Mouse (Mus musculus): ENCODE measurements around the gene Epha8.

The Epha8 gene

GRCm38 (mm10) chr4:136956751-136957446 lies at the start of gene Epha8:
Gene Epha8, minus strand, starts transcription at chr4:136956816.
- no peak for DNase-seq (ENCODE audit: low spot score)

DNA sequence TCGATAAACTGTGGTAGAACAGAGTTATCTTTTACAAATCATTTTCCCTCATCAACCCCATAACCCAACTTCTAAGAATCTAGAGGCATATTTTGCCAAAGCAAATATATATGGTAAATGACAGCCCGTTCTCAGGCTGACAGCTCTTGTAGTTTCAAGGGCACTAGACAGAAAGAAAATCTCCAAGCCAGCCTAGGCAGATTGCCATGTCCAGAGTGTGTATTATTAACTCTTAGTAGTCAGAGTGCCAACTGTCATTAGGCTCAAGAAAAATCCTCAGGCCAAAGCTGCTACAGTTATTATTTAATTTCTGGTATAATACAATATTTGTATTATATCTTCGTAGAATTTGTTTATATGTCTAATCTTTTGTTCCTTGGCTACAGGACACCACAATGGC lies 45.2 kb upstream of the Epha8 start:
- no peak for DNase-seq (ENCODE audit: low spot score)

DNA sequence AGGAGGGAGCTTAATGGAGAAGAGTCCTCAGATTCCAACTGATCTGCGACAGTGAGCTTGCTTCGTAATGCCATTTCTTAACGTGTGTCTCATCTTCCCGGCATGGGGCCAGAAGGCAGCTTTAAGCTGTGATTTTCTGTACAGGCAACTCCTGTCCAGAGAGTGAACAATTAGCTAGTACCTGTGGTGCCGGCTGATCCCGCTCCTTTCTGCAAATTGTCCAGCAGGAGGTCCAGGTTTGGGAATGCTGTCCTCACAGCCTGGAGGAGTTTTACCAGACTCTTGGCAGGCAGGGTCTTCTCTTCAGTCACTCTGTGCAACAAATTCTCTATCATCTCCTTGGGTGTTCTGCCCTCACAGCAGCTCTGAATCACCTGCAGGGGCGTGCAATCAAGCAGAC lies 44.4 kb upstream of the Epha8 start:
- DNase-seq (ENCODE audit: low spot score), result no peak

DNA sequence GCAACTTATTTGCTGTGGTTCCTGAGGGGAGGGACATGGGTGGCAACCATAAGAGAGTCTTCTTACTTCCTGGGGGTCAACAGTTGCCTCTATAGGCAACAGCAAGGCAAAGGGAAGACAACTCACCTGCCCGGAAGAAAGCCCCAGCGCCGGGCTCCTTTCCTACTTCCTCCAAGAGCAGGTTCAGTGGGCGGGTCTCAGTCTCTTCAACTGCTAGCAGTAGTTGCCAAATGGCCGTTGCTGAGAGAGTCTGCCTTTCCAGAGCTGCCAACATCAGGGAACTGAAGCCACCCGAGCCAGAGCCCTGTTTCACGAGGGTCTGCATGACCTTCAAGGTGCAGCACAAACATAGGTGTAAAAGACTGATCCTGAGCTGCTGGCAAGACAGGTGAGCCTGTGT lies 41.8 kb upstream of the Epha8 start:
- no peak for DNase-seq (ENCODE audit: low spot score)

- DNase-seq (ENCODE audit: low spot score), result no peak
Measured at GRCm38 (mm10) chr4:136997723-136998345, 41.2 kb upstream of the Epha8 start.

DNA sequence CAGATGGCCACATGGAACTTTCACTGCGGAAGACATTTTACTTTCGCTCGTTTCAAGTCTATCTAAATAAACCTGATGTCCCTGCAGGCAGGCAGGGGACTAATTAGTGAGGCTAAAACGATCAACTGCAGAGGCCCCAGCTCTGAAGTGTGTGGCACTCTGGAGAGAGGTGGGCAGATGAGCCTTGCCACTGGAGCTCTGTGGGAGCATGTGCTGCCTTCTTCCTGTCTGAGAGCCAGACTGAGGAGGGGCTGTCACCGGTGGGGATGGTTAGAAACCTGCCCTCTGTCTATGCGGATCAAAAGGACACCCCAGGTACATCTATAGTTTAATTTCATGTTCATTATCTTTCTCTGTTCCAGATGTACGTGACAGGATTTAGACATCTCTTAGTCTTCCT lies 40.3 kb upstream of the Epha8 start:
- DNase-seq (ENCODE audit: low spot score), result no peak

DNA sequence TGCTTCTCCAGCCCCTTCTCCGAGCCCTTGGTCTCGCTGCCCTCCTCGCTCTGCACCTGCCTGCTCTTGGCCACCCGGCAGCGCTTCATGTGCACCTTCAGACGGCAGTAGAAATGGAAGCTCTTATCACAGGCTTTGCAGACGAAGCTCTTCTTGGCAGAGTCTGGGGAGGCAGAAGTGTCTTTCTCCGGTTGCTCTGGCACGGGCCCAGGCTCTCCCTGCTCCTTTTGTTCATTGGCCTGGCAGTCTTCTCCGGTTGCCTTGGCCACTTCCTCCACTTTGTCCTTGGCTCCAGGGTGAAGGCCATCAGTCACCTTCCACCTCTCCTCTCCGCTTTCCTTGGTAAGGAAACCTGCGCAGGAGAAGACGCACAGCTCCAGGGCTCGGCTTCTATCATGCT lies 38.7 kb upstream of the Epha8 start:
- DNase-seq (ENCODE audit: low spot score), result peak; percentile 34

DNA sequence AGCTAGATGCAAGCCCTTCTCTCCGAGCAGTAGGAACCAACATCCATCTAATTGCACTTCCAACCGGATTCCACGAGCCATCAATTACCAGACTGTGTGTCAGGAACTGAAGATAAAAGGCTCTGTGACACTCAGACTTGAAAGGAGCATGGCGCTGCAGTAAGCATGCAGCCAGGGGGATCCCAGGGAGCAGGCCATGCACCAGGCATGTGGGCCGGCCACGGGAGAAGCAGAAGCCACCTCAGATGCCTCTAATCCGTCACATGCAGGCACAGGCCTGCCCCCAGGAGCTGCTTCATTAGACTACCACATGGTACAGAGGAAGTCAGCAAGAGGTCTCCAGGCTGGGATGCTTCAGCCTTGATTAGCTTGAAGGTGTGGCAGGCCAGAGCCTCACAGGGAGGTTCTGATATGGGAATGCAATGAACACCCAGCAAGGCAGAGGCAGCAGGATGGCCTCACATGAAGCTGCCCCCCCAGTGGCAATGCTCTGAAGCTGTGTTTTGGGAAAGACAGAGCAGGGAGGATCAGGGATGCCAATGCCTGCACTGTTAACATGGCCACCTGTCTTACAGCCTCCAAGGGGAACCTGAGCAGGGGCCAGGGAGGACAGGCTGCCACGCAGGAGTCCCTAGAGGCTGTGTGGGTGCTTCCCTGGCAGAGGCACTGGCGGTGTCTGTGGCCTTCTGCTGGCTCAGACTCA lies 25.5 kb upstream of the Epha8 start:
- no peak for DNase-seq (ENCODE audit: low spot score)

- peak; percentile 74 for DNase-seq (ENCODE audit: low spot score)
Measured at GRCm38 (mm10) chr4:136981347-136981746, 24.7 kb upstream of the Epha8 start.

- no peak for DNase-seq (ENCODE audit: low spot score)
Measured at GRCm38 (mm10) chr4:136980921-136981320, 24.3 kb upstream of the Epha8 start.

- no peak for DNase-seq (ENCODE audit: low spot score)
Measured at GRCm38 (mm10) chr4:136977244-136977643, 20.6 kb upstream of the Epha8 start.

DNA sequence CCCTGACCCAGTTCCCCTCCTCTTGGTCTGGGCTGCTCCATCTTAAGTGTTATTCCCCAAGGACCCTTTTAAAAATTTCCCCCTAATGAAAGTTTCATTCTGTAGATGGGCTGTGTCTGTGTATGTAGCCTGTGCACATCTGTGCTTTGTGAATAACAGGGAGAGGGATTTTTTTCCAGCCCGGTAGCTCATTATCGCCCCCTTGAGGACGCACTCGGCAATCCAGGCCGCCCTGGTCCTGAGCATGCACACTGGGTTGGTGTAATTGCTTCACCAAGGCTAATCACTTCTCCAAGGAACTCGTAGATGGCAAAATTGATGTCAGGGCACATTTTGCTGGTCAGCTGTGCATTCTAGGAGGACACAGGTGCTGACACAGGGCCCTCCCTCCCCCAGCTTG lies 14.3 kb upstream of the Epha8 start:
- DNase-seq (ENCODE audit: low spot score), result no peak

GRCm38 (mm10) chr4:136969503-136970276 lies 13.1 kb upstream of the Epha8 start:
- DNase-seq (ENCODE audit: low spot score), result no peak

DNA sequence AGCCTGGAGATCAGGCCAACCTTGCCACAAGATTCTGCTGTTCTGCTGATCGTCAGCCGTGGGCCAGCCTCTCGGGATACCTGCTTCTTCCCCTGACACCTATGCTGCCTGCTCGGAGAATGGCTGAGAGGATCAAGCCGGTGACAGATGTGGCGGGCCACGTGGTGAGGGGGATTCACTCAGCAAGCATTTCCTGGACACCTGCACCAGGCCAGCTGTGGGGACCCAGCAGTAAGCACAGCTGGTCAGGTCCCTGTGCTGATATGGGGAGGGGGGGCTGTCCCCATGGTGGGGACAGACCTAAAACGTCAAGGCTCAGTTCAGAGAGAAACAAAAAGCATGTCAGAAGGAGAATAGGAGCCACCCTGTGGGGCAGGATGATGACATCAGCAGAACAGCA lies 12.5 kb upstream of the Epha8 start:
- DNase-seq (ENCODE audit: low spot score), result no peak

GRCm38 (mm10) chr4:136967511-136967910 lies 10.9 kb upstream of the Epha8 start:
- no peak for DNase-seq (ENCODE audit: low spot score)

DNA sequence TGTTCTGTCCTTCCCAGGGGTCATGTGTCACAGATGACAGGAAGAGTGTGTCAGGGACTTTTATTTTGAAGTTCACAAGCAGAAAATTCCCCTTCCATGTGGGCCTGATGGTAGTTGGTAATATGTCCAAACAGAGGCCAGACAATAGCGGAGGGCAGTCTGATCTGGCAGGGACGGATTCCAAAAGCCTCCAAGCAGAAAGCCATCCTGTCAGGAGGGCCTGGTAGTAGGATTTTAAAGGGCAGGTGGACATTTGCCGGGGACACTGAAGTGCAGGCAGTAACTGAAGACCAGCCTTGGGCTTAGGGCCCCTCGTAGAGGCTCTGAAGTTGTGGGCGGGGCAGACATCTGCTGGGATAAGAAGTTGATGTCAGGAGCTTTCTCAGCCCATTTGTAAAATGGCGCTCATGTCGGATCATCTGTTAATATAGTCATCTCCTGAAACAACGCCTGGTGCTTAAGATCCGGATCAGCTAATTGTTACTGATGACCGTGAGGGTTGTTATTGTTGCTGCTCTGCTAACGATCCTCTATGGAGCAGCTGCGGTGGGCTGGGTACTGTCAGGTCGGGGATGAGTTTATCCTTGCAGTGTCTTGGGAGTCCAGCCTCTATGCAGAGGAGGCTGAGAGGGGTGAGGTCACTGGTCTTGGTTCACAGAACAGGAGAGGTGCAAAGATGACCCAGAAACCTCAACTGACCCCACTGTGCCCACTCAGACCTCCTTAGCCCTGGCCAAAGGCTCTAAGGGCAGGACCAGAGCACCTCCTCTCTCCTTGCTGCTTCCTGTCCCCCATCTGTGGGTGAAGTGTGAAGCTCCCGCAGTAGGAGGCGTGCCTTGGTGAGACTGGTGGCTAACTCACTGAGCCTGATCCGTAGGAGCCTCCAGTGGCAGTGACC lies 10.1 kb upstream of the Epha8 start:
- DNase-seq (ENCODE audit: low spot score), result no peak

- no peak for DNase-seq (ENCODE audit: low spot score)
Measured at GRCm38 (mm10) chr4:136964990-136965421, 8.4 kb upstream of the Epha8 start.

DNA sequence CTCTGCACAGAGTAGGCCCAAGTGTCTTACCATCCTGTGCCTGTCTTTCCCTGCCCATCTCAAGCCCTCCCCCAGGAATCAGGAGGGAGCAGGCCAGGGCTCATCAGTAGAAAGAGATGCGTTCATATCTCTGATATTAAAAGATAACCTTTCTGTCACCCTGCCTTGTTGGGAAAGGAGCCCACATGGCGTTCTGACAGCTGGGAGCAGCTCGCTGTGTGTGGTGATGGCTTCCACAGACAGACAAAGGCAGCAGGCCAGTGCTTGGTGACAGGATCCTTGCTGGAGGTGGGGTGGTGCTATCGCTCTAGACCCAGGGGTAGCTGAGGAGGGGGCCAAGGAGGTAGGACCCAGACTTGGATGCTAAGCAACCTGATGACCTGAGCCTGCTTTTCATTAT lies 5.8 kb upstream of the Epha8 start:
- DNase-seq (ENCODE audit: low spot score), result no peak

GRCm38 (mm10) chr4:136961642-136962285 lies 5.1 kb upstream of the Epha8 start:
- no peak for DNase-seq (ENCODE audit: low spot score)

DNA sequence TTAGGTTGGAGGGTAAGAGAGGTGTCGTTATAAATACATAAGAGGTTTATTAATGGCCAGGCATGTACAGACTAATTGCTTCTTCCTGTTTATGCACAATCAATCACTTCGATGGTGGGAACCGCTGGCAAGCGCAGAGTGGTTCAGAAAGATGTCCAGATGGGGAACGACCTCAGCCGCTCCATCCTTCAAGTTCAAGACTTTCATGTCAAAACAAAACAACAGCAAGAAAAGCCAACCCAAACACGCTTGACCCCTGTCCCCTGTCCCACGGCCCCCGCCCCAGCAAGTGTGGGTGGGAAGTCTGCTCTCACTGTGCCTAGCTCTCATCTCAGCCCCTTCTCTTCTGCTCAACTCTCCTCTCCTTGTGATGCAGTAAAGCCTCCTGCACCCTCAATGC lies 4.0 kb upstream of the Epha8 start:
- DNase-seq (ENCODE audit: low spot score), result no peak

DNA sequence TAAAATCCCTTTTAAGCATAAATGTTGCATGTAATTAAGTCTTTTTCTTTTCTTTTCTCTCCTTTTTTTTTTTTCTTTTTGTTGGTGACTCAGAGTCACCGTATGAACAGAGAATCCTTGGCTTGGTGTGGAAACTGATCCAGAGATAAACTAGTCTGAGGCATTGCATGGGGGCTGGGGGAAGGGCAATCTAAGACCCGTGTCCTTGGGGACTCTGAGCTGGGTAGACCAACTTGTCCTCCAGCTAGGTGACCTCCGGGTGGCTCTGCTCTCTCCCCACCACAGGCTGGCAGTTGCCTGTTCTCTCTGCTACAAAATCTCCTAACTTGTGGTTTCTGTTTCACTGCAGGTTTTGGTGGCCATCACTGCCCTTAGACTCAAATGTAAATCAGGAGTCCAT lies 3.5 kb upstream of the Epha8 start:
- peak; percentile 55 for DNase-seq (ENCODE audit: low spot score)
